ENCODE assay signal across 8 mouse cellular contexts in the genomic region with DNA sequence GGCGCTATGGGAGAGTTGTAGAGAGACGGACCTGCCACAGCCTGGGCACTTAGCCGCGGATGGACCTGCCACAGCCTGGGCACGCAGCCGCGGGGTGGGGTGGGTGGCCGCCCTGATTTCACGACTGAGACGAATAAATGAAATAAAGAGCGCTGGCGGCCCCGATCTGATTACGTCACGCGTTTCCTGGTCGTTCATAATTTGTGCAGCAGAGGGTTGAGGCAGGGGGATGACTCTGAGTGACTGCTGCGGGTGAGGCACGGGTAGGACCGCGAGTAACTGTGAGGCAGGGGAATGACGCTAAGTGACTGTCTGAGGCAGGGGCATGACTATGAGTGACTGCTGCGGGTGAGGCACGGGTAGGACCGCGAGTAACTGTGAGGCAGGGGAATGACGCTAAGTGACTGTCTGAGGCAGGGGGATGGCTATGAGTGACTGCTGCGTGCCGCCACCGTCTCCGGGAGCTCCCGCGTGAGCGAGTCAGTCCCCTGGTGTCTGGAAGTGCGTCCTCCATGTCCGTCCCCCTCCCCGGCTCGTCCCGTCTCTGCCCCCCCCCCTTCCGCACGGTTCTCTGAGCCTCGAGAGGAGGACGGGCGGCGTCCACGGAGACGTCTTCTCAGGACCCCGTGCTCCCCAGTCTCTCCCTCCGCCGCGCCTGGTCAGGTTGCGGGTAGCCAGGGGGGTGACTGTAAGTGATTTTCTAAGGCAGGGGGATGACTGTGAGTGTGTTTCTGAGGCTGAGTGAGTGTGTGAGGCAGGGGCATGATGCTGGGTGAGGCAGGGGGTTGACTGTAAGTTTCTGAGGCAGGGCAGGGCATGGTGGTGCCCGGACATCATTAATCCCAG. TPM values are rescaled to one million over a fixed set of nuclear protein-coding genes. Genes with fewer than 3 reads are reported as not detected.
A peak's percentile ranks its signal among the peaks of the same experiment; 100 is the strongest.
DNase-seq lines count a peak whose midpoint lies in the region; ATAC-seq and TF ChIP-seq lines count a peak whose summit lies in the region.

No protein-coding gene starts in this region.

- no peaks in the 10 kb centered on the region for H3K4me1 ChIP-seq in intestine, postnatal 0 days (replicated peaks; ENCODE audit: control insufficient read depth, insufficient read depth, low read length)
- H3K4me1 ChIP-seq in liver, postnatal 0 days (ENCODE audit: insufficient read depth) = peaks cover 22% of the 10 kb centered on the region
- peaks cover 16% of the 10 kb centered on the region for H3K4me1 ChIP-seq in neural tube, embryonic 15.5 days

- no peak for TF ChIP-seq EP300 in liver, postnatal 0 days (IDR thresholded peaks at IDR 0.05; ENCODE audit: low read depth)

- no peaks in the 10 kb centered on the region for H3K36me3 ChIP-seq in intestine, postnatal 0 days (ENCODE audit: control insufficient read depth, insufficient read depth)
- no peaks in the 10 kb centered on the region for H3K36me3 ChIP-seq in liver, postnatal 0 days (replicated peaks; ENCODE audit: insufficient read depth, low read length)
- H3K36me3 ChIP-seq in neural tube, embryonic 15.5 days = no peaks in the 10 kb centered on the region

- peak; percentile 28 for DNase-seq in urinary bladder, postnatal 14 days (ENCODE audit: low spot score)
- no peak for DNase-seq in urinary bladder, postnatal 25 days (ENCODE audit: low spot score)
- peak; percentile 37 to 51 for DNase-seq in cerebellum, postnatal 14 days
- peak; percentile 22 for DNase-seq in gastrocnemius, postnatal 25 days
- peak; percentile 64 for DNase-seq in liver, postnatal 0 days
- DNase-seq in thymus, postnatal 4 days = peak; percentile 76

- peak overlapping the region; percentile 65 for H3K4me2 ChIP-seq in intestine, postnatal 0 days (replicated peaks; ENCODE audit: low read depth)
- peak overlapping the region; percentile 88 for H3K4me2 ChIP-seq in liver, postnatal 0 days (ENCODE audit: low read depth, low read length)
- peak overlapping the region; percentile 69 for H3K4me2 ChIP-seq in neural tube, embryonic 15.5 days

- peak overlapping the region; percentile 17; the same call in 1 of the 2 replicates for H3K9ac ChIP-seq in intestine, postnatal 0 days (ENCODE audit: low read depth, low read length)
- peak overlapping the region; percentile 66 for H3K9ac ChIP-seq in liver, postnatal 0 days (replicated peaks)
- peak overlapping the region; percentile 51 for H3K9ac ChIP-seq in neural tube, embryonic 15.5 days (replicated peaks)

- no peak for ATAC-seq in intestine, postnatal 0 days
- no peak for ATAC-seq in liver, postnatal 0 days
- peak; percentile 13; the same call in 1 of the 2 replicates for ATAC-seq in neural tube, embryonic 15.5 days (ENCODE audit: low FRiP score)

- TF ChIP-seq CTCF in intestine, postnatal 0 days (IDR thresholded peaks at IDR 0.05; ENCODE audit: low read depth) = no peak
- TF ChIP-seq CTCF in liver, postnatal 0 days (IDR thresholded peaks at IDR 0.05; ENCODE audit: low read depth) = no peak

- H3K27me3 ChIP-seq in intestine, postnatal 0 days (replicated peaks; ENCODE audit: control insufficient read depth, insufficient read depth, low read length) = no peaks in the 10 kb centered on the region
- no peaks in the 10 kb centered on the region for H3K27me3 ChIP-seq in liver, postnatal 0 days (ENCODE audit: insufficient read depth, low read length)
- H3K27me3 ChIP-seq in neural tube, embryonic 15.5 days (replicated peaks) = no peaks in the 10 kb centered on the region

- 1% methylated on average over 44 of the region's 53 CpGs for WGBS in intestine, postnatal 0 days
- WGBS in liver, postnatal 0 days (ENCODE audit: insufficient replicate concordance) = under 1% methylated on average over 50 of the region's 53 CpGs
- WGBS in neural tube, embryonic 15.5 days = under 1% methylated on average over 43 of the region's 53 CpGs

- peak overlapping the region; percentile 51 for H3K4me3 ChIP-seq in intestine, postnatal 0 days (ENCODE audit: low read depth, low read length)
- peak overlapping the region; percentile 62 for H3K4me3 ChIP-seq in liver, postnatal 0 days (ENCODE audit: low read depth, low read length)
- peak overlapping the region; percentile 62 for H3K4me3 ChIP-seq in neural tube, embryonic 15.5 days (replicated peaks)

- H3K9me3 ChIP-seq in intestine, postnatal 0 days (ENCODE audit: control insufficient read depth) = no peaks in the 10 kb centered on the region
- no peaks in the 10 kb centered on the region for H3K9me3 ChIP-seq in liver, postnatal 0 days (ENCODE audit: low read length)
- H3K9me3 ChIP-seq in neural tube, embryonic 15.5 days (replicated peaks) = no peaks in the 10 kb centered on the region

- 0 out of 2 replicates have a peak overlapping the region, but pooled peaks have one; percentile 95 for H3K27ac ChIP-seq in intestine, postnatal 0 days (ENCODE audit: low read depth, low read length)
- peak overlapping the region; percentile 97 for H3K27ac ChIP-seq in liver, postnatal 0 days (ENCODE audit: low read depth)
- H3K27ac ChIP-seq in neural tube, embryonic 15.5 days (replicated peaks) = peak overlapping the region; percentile 98

RNA-seq across cellular contexts. Expression of gene Ccr1, which starts 45.1 kb away (rescaled TPM):
- total RNA-seq in gastrocnemius, postnatal 25 days (2021) = under 1 TPM; 0.20 to 0.27 TPM
- 4.4 and 4.9 TPM in 2 replicates for polyA plus RNA-seq in intestine, postnatal 0 days (2015; fragmentation: Nextera tagmentation; extraction: Ambion mirVana)
- 2.9 and 3.0 TPM in 2 replicates for polyA plus RNA-seq in liver, postnatal 0 days (2015; fragmentation: Nextera tagmentation; extraction: Ambion mirVana)
- 0.65 and 1.5 TPM in 2 replicates for polyA plus RNA-seq in neural tube, embryonic 15.5 days (2015; fragmentation: Nextera tagmentation; extraction: Ambion mirVana)

RNA-seq across cellular contexts. Expression of gene Ccr1l1, which starts 54.8 kb away (rescaled TPM):
- total RNA-seq in gastrocnemius, postnatal 25 days (2021) = not detected
- polyA plus RNA-seq in intestine, postnatal 0 days (2015; fragmentation: Nextera tagmentation; extraction: Ambion mirVana) = not detected in 2 replicates
- polyA plus RNA-seq in liver, postnatal 0 days (2015; fragmentation: Nextera tagmentation; extraction: Ambion mirVana) = 0.09 TPM in 1 of 2 replicates, not detected in the other
- not detected in 2 replicates for polyA plus RNA-seq in neural tube, embryonic 15.5 days (2015; fragmentation: Nextera tagmentation; extraction: Ambion mirVana)
